Mouse (Mus musculus): ENCODE data around the gene Tmem145. TPM values are rescaled to one million over a fixed set of nuclear protein-coding genes. Genes with fewer than 3 reads are reported as not detected.
A peak's percentile ranks its signal among the peaks of the same experiment; 100 is the strongest.

The Tmem145 gene
- polyA plus RNA-seq, 1 experiment from 2014 or later = 0.50 TPM

DNA sequence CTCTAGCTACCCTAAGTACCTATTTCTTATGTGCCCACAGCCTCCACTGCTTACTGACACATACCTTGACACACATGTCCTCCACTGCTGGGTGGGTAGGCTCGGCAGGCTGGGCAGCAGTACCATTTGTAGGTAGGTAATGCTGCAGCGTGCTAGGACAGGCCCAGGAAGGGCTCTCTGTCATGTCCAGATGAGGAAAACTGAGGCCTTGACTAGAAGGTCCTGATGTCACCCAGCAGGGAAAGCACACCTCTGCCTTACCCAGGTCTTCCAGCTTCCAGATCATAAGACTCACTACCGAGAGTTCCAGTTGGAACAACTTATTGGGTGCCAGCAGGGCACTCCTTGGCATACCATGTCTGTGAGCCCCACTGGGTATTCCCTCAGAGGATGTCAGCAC lies 30.9 kb upstream of the Tmem145 start:
- H3K36me3 ChIP-seq (ENCODE audit: insufficient read depth, low read length) = peaks cover 22% of the 10 kb centered on the region
- no peak overlapping the region for H3K4me2 ChIP-seq (ENCODE audit: low read length)
- ATAC-seq (replicated peaks; ENCODE audit: low FRiP score, low read depth) (no peak), DNase-seq (ENCODE audit: low spot score) (no peak)
- 88% methylated on average over 3 of the region's 3 CpGs for WGBS
- H3K9ac ChIP-seq (ENCODE audit: low read depth, low read length) = 0 out of 2 replicates have a peak overlapping the region, but pooled peaks have one; percentile 19
- no peak overlapping the region for H3K4me3 ChIP-seq (replicated peaks; ENCODE audit: low read depth, low read length)
- no peaks in the 10 kb centered on the region for H3K27me3 ChIP-seq (ENCODE audit: insufficient read depth, low read length)
- TF ChIP-seq CTCF (IDR thresholded peaks at IDR 0.05; ENCODE audit: low read depth) = no peak
- H3K9me3 ChIP-seq (replicated peaks; ENCODE audit: low read length) = no peaks in the 10 kb centered on the region
- no peak overlapping the region for H3K27ac ChIP-seq
- peaks cover 26% of the 10 kb centered on the region for H3K4me1 ChIP-seq (replicated peaks; ENCODE audit: insufficient read depth, low read length)

- no peak for ATAC-seq (replicated peaks; ENCODE audit: low FRiP score, low read depth)
- no peak overlapping the region for H3K4me3 ChIP-seq (replicated peaks; ENCODE audit: low read depth, low read length)
- peaks cover 33% of the 10 kb centered on the region for H3K4me1 ChIP-seq (replicated peaks; ENCODE audit: insufficient read depth, low read length)
- no peak for DNase-seq (ENCODE audit: low spot score)
- H3K27ac ChIP-seq = peak overlapping the region; percentile 54
- peaks cover 22% of the 10 kb centered on the region for H3K36me3 ChIP-seq (ENCODE audit: insufficient read depth, low read length)
- TF ChIP-seq CTCF (IDR thresholded peaks at IDR 0.05; ENCODE audit: low read depth) = no peak
- no peaks in the 10 kb centered on the region for H3K27me3 ChIP-seq (ENCODE audit: insufficient read depth, low read length)
- no peak overlapping the region for H3K9ac ChIP-seq (ENCODE audit: low read depth, low read length)
- WGBS = 44% methylated on average over 9 of the region's 9 CpGs
- H3K4me2 ChIP-seq (ENCODE audit: low read length) = no peak overlapping the region
- no peaks in the 10 kb centered on the region for H3K9me3 ChIP-seq (replicated peaks; ENCODE audit: low read length)
These were observed 30.2 kb upstream of the Tmem145 start for GRCm38 (mm10) chr7:25275555-25276298.

DNA sequence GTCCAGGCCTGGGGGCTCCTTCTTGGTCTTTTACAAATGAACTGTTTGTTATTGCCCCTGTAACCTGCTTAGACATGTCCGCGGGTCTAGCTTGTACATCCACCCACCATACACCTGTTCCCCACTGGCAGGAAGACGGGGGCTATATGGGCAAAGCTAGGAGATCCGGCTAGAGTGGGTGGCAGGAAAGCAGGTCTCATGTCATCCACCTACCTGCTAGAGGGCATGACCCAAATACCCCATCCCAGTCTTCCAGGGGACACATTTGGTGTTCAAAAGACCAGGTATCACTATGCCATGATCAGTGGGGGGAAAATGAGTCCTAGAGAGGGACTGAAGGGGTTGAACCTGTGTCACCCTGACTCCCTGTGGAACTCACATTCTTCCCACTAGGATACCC lies 28.5 kb upstream of the Tmem145 start:
- DNase-seq (ENCODE audit: low spot score) (no peak), ATAC-seq (replicated peaks; ENCODE audit: low FRiP score, low read depth) (no peak)
- Histone ChIP-seq H3K4me2 (ENCODE audit: low read length) (peak overlapping the region; percentile 97; the same call in 1 of the 2 replicates), H3K4me3 (replicated peaks; ENCODE audit: low read depth, low read length) (no peak overlapping the region), H3K9me3 (replicated peaks; ENCODE audit: low read length) (no peaks in the 10 kb centered on the region), H3K27ac (peak overlapping the region; percentile 96; the same call in 1 of the 2 replicates), H3K4me1 (replicated peaks; ENCODE audit: insufficient read depth, low read length) (peaks cover 40% of the 10 kb centered on the region), H3K36me3 (ENCODE audit: insufficient read depth, low read length) (peaks cover 10% of the 10 kb centered on the region), H3K9ac (ENCODE audit: low read depth, low read length) (0 out of 2 replicates have a peak overlapping the region, but pooled peaks have one; percentile 10), H3K27me3 (ENCODE audit: insufficient read depth, low read length) (no peaks in the 10 kb centered on the region)
- 85% methylated on average over 4 of the region's 4 CpGs for WGBS
- TF ChIP-seq CTCF (IDR thresholded peaks at IDR 0.05; ENCODE audit: low read depth) = no peak

GRCm38 (mm10) chr7:25277998-25278340 lies 27.9 kb upstream of the Tmem145 start:
- no peak for ATAC-seq (replicated peaks; ENCODE audit: low FRiP score, low read depth)

GRCm38 (mm10) chr7:25278341-25279075 lies 27.4 kb upstream of the Tmem145 start:
- Histone ChIP-seq H3K4me3 (replicated peaks; ENCODE audit: low read depth, low read length) (peak overlapping the region; percentile 62), H3K9ac (ENCODE audit: low read depth, low read length) (peak overlapping the region; percentile 67), H3K27ac (peak overlapping the region; percentile 96), H3K9me3 (replicated peaks; ENCODE audit: low read length) (no peaks in the 10 kb centered on the region), H3K4me1 (replicated peaks; ENCODE audit: insufficient read depth, low read length) (peaks cover 42% of the 10 kb centered on the region), H3K4me2 (ENCODE audit: low read length) (peak overlapping the region; percentile 97), H3K27me3 (ENCODE audit: insufficient read depth, low read length) (no peaks in the 10 kb centered on the region), H3K36me3 (ENCODE audit: insufficient read depth, low read length) (no peaks in the 10 kb centered on the region)
- ATAC-seq (replicated peaks; ENCODE audit: low FRiP score, low read depth) (peak; percentile 50), DNase-seq (ENCODE audit: low spot score) (peak; percentile 90)
- WGBS = under 1% methylated on average over 54 of the region's 60 CpGs
- TF ChIP-seq CTCF (IDR thresholded peaks at IDR 0.05; ENCODE audit: low read depth) = peak; percentile 68; the same call in 1 of the 2 replicates

More at GRCm38 (mm10) chr7:25277998-25278340, 27.9 kb upstream of the Tmem145 start:
- no peak for DNase-seq (ENCODE audit: low spot score)
- H3K27ac ChIP-seq = peak overlapping the region; percentile 96
- no peaks in the 10 kb centered on the region for H3K9me3 ChIP-seq (replicated peaks; ENCODE audit: low read length)
- H3K4me3 ChIP-seq (replicated peaks; ENCODE audit: low read depth, low read length) = peak overlapping the region; percentile 62
- H3K36me3 ChIP-seq (ENCODE audit: insufficient read depth, low read length) = peaks cover 5% of the 10 kb centered on the region; the same call in 1 of the 2 replicates
- WGBS = 12% methylated on average over 4 of the region's 4 CpGs
- peak overlapping the region; percentile 67 for H3K9ac ChIP-seq (ENCODE audit: low read depth, low read length)
- TF ChIP-seq CTCF (IDR thresholded peaks at IDR 0.05; ENCODE audit: low read depth) = no peak; the same call in 1 of the 2 replicates
- H3K27me3 ChIP-seq (ENCODE audit: insufficient read depth, low read length) = no peaks in the 10 kb centered on the region
- H3K4me1 ChIP-seq (replicated peaks; ENCODE audit: insufficient read depth, low read length) = peaks cover 40% of the 10 kb centered on the region
- peak overlapping the region; percentile 97 for H3K4me2 ChIP-seq (ENCODE audit: low read length)

GRCm38 (mm10) chr7:25279076-25279860 lies 26.6 kb upstream of the Tmem145 start:
- WGBS = 1% methylated on average over 48 of the region's 49 CpGs
- peaks cover 49% of the 10 kb centered on the region for H3K4me1 ChIP-seq (replicated peaks; ENCODE audit: insufficient read depth, low read length)

More at GRCm38 (mm10) chr7:25279076-25279860, 26.6 kb upstream of the Tmem145 start:
- H3K27ac ChIP-seq = peak overlapping the region; percentile 96
- H3K4me2 ChIP-seq (ENCODE audit: low read length) = peak overlapping the region; percentile 97
- H3K9ac ChIP-seq (ENCODE audit: low read depth, low read length) = peak overlapping the region; percentile 67
- peak; percentile 89 for DNase-seq (ENCODE audit: low spot score)
- peak; percentile 47 for TF ChIP-seq CTCF (IDR thresholded peaks at IDR 0.05; ENCODE audit: low read depth)
- ATAC-seq (replicated peaks; ENCODE audit: low FRiP score, low read depth) = peak; percentile 21
- H3K4me3 ChIP-seq (replicated peaks; ENCODE audit: low read depth, low read length) = peak overlapping the region; percentile 62
- no peaks in the 10 kb centered on the region for H3K9me3 ChIP-seq (replicated peaks; ENCODE audit: low read length)
- H3K36me3 ChIP-seq (ENCODE audit: insufficient read depth, low read length) = no peaks in the 10 kb centered on the region
- no peaks in the 10 kb centered on the region for H3K27me3 ChIP-seq (ENCODE audit: insufficient read depth, low read length)

Data from kidney, postnatal 0 days (tissue).